Mouse (Mus musculus): Measurements from ENCODE around the gene Osbpl8. TPM values are rescaled to one million over a fixed set of nuclear protein-coding genes. Genes with fewer than 3 reads are reported as not detected.

The Osbpl8 gene
- total and polyA plus RNA-seq, 2 experiments from 2014 or later: 16.6 to 89.5 TPM

DNA sequence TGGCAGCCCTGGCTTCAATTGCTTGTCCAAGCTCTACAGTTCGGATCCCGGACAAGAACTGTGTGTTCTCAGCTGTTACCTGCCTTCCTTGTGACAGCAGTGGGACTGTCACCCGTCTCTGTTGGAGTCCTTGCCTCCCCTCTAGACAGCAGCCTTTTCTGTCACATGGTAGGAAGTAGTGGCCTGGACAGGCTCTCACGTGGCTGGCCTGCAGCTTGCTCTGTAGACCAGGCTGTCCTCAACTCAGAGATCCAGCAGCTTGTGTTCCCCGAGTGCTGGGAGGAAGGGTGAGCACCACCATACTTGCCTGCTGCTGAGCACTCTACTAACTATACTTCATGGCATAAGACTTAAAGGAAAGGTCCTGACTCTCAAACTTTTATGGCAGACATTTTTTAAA lies 87.1 kb downstream of the Osbpl8 start:
- H3K4me2 ChIP-seq (ENCODE audit: low read depth): no peak overlapping the region
- ATAC-seq (no peak), DNase-seq (no peak)
- no peak overlapping the region for H3K27ac ChIP-seq (ENCODE audit: low read depth, low read length)
- H3K9ac ChIP-seq: no peak overlapping the region
- no peak for TF ChIP-seq CTCF (IDR thresholded peaks at IDR 0.05; ENCODE audit: low read depth)
- no peaks in the 10 kb centered on the region for H3K27me3 ChIP-seq (ENCODE audit: insufficient read depth, low read length)
- H3K9me3 ChIP-seq (ENCODE audit: low read length): no peaks in the 10 kb centered on the region
- no peak overlapping the region for H3K4me3 ChIP-seq (ENCODE audit: low read depth, low read length)
- H3K4me1 ChIP-seq (ENCODE audit: insufficient read depth): peaks cover 5% of the 10 kb centered on the region; the same call in 1 of the 2 replicates
- no peaks in the 10 kb centered on the region for H3K36me3 ChIP-seq (ENCODE audit: insufficient read depth)
- WGBS: 81% methylated on average over 5 of the region's 5 CpGs

DNA sequence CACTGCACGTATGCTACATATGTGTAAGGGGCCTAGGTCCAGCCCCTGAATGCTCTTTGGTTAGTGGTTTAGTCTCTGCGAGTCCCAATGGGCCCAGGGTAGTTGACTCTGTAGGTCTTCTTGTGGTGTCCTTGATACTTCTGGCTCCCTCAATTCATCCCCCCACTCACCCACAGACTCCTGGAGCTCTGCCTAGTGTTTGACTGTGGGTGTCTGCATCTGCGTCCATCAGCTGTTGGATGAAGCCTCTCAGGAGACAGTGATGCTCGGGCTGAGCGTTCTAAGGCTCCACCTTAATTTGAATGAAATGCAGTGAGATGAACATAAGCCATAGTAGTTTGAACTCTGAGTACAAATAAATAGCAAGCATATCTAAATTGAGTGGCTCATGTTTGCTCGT lies 90.7 kb downstream of the Osbpl8 start:
- Histone ChIP-seq H3K9me3 (ENCODE audit: low read length) (no peaks in the 10 kb centered on the region), H3K4me2 (ENCODE audit: low read depth) (no peak overlapping the region), H3K4me1 (ENCODE audit: insufficient read depth) (no peaks in the 10 kb centered on the region), H3K36me3 (ENCODE audit: insufficient read depth) (no peaks in the 10 kb centered on the region), H3K27ac (ENCODE audit: low read depth, low read length) (no peak overlapping the region), H3K9ac (no peak overlapping the region), H3K4me3 (ENCODE audit: low read depth, low read length) (no peak overlapping the region), H3K27me3 (ENCODE audit: insufficient read depth, low read length) (no peaks in the 10 kb centered on the region)
- no peak for DNase-seq
- WGBS: 81% methylated on average over 6 of the region's 6 CpGs
- no peak for TF ChIP-seq CTCF (IDR thresholded peaks at IDR 0.05; ENCODE audit: low read depth)
- ATAC-seq: no peak

DNA sequence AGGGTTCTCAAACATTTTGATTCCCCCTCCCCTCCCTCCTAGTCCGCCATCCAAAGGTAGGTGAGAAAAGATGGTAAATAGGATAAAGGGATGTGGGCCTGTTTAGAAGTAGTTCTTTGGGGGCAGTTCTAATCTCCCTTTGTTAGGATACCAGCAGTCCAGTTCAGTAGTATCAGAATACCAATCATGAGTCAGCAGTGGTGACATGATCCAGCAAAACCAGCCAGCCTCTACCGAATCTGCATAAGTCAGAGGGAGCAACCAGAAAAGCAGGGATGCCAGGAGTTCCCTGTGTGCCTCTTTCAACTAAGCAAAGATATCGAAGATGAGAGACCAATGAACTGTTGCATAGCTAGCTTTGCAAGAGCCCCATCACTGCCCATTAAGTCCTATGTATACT lies 91.6 kb downstream of the Osbpl8 start:
- Histone ChIP-seq H3K9ac (no peak overlapping the region), H3K27me3 (ENCODE audit: insufficient read depth, low read length) (no peaks in the 10 kb centered on the region), H3K27ac (ENCODE audit: low read depth, low read length) (no peak overlapping the region), H3K4me3 (ENCODE audit: low read depth, low read length) (no peak overlapping the region), H3K4me1 (ENCODE audit: insufficient read depth) (no peaks in the 10 kb centered on the region), H3K36me3 (ENCODE audit: insufficient read depth) (no peaks in the 10 kb centered on the region), H3K9me3 (ENCODE audit: low read length) (no peaks in the 10 kb centered on the region), H3K4me2 (ENCODE audit: low read depth) (no peak overlapping the region)
- WGBS: 96% methylated on average over 3 of the region's 3 CpGs
- no peak for ATAC-seq
- TF ChIP-seq CTCF (IDR thresholded peaks at IDR 0.05; ENCODE audit: low read depth): no peak
- no peak for DNase-seq

DNA sequence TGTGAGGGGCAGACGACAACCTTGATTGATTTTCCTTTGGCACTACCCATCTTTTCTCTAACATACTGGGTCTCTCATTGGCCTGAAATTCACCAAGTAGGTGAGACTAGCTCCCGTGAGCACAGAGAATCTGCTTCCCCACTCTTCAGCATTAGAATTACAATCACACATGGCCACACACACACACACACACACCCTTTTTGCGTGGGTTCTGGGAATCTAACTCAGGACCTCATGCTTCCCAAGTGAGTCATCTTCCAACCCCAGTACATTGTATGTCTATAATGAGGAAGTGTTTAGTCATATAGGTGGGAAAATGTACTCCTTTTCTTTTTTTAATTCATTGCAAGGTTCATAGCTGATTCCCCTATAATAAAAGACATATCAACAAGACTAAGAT lies 92.8 kb downstream of the Osbpl8 start:
- no peak for TF ChIP-seq CTCF (IDR thresholded peaks at IDR 0.05; ENCODE audit: low read depth)
- no peak for ATAC-seq

DNA sequence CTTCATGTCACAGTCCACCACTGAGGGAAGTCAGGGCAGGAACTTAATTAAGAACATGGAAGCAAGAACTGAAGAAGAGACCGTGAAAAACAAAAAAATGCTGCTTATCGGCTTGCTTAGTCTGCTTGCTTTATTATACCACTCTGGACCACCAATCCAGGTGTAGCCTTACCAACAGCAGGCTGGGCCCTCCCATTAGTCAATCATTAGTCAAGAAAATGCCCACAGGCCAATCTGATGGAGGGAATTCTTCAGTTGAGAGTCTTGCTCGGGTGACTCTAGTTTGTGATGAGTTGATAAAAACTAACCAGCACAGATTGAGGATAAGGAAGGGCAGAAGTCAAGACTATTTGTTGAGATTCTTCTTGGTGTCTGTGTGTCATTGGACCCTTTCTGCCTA lies 93.7 kb downstream of the Osbpl8 start:
- no peak overlapping the region for H3K9ac ChIP-seq
- H3K27me3 ChIP-seq (ENCODE audit: insufficient read depth, low read length): no peaks in the 10 kb centered on the region
- TF ChIP-seq CTCF (IDR thresholded peaks at IDR 0.05; ENCODE audit: low read depth): no peak
- DNase-seq (no peak), ATAC-seq (no peak)
- no peaks in the 10 kb centered on the region for H3K4me1 ChIP-seq (ENCODE audit: insufficient read depth)
- no peak overlapping the region for H3K4me2 ChIP-seq (ENCODE audit: low read depth)
- H3K27ac ChIP-seq (ENCODE audit: low read depth, low read length): no peak overlapping the region
- H3K36me3 ChIP-seq (ENCODE audit: insufficient read depth): no peaks in the 10 kb centered on the region
- 98% methylated on average over 3 of the region's 3 CpGs for WGBS
- no peak overlapping the region for H3K4me3 ChIP-seq (ENCODE audit: low read depth, low read length)
- no peaks in the 10 kb centered on the region for H3K9me3 ChIP-seq (ENCODE audit: low read length)

More for the DNA sequence above, 92.8 kb downstream of the Osbpl8 start:
- no peaks in the 10 kb centered on the region for H3K9me3 ChIP-seq (ENCODE audit: low read length)
- no peak overlapping the region for H3K27ac ChIP-seq (ENCODE audit: low read depth, low read length)
- H3K4me2 ChIP-seq (ENCODE audit: low read depth): no peak overlapping the region
- no peaks in the 10 kb centered on the region for H3K36me3 ChIP-seq (ENCODE audit: insufficient read depth)
- WGBS: 86% methylated on average over 3 of the region's 3 CpGs
- H3K9ac ChIP-seq: no peak overlapping the region
- H3K4me1 ChIP-seq (ENCODE audit: insufficient read depth): no peaks in the 10 kb centered on the region
- no peaks in the 10 kb centered on the region for H3K27me3 ChIP-seq (ENCODE audit: insufficient read depth, low read length)
- no peak for DNase-seq
- no peak overlapping the region for H3K4me3 ChIP-seq (ENCODE audit: low read depth, low read length)

DNA sequence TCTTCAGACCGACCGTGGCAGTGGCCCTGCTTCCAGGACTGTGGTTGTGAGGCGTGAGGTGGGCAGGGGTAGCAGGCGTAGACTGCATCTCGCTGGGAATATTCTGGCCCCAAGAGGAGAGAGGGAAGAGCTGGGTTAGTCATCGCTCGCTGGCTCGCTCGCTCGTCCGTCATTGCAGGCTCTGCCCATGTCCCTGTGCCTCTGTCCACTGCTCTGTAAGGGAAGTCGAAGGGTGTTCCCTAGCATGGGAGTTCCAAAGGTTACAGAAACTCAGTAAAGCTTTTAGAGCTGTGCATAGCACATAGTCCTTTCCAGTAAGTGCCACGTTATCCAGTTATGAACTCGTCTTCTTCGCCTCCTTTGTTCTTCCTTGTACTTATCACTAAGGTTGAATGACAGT lies 107.1 kb downstream of the Osbpl8 start:
- H3K4me2 ChIP-seq (ENCODE audit: low read depth): no peak overlapping the region

DNA sequence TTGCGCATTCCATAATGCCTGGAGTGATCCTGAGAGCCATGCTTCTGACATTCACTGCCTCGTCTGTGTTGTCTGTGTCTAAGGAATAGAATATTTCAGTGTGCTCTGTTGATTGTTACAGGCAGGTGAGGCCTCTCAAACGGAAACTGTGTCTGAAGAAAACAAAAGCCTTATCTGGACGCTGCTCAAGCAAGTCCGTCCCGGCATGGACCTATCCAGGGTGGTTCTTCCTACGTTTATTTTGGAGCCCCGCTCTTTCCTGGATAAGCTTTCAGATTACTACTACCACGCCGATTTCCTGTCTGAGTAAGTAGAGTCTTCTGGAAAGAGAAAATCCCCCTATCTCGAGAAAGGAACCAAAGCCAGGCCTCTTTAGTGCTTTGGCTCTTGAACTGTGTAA lies 108.4 kb downstream of the Osbpl8 start:
- Histone ChIP-seq H3K9me3 (ENCODE audit: low read length) (no peaks in the 10 kb centered on the region), H3K4me2 (ENCODE audit: low read depth) (no peak overlapping the region), H3K36me3 (ENCODE audit: insufficient read depth) (peaks cover 60% of the 10 kb centered on the region), H3K27ac (ENCODE audit: low read depth, low read length) (no peak overlapping the region), H3K27me3 (ENCODE audit: insufficient read depth, low read length) (no peaks in the 10 kb centered on the region), H3K4me1 (ENCODE audit: insufficient read depth) (no peaks in the 10 kb centered on the region), H3K4me3 (ENCODE audit: low read depth, low read length) (no peak overlapping the region), H3K9ac (no peak overlapping the region)
- DNase-seq (no peak), ATAC-seq (no peak)
- TF ChIP-seq CTCF (IDR thresholded peaks at IDR 0.05; ENCODE audit: low read depth): no peak
- 83% methylated on average over 11 of the region's 11 CpGs for WGBS

More for the DNA sequence above, 107.1 kb downstream of the Osbpl8 start:
- Histone ChIP-seq H3K27me3 (ENCODE audit: insufficient read depth, low read length) (no peaks in the 10 kb centered on the region), H3K36me3 (ENCODE audit: insufficient read depth) (peaks cover 56% of the 10 kb centered on the region), H3K27ac (ENCODE audit: low read depth, low read length) (no peak overlapping the region), H3K9me3 (ENCODE audit: low read length) (no peaks in the 10 kb centered on the region), H3K4me3 (ENCODE audit: low read depth, low read length) (no peak overlapping the region), H3K9ac (no peak overlapping the region), H3K4me1 (ENCODE audit: insufficient read depth) (no peaks in the 10 kb centered on the region)
- no peak for TF ChIP-seq CTCF (IDR thresholded peaks at IDR 0.05; ENCODE audit: low read depth)
- ATAC-seq (no peak), DNase-seq (no peak)
- 89% methylated on average over 15 of the region's 15 CpGs for WGBS
